Mouse (Mus musculus): Measurements from ENCODE around the gene Eif3i.

Eif3i gene

GRCm38 (mm10) chr4:129600233-129601158 lies at the start of gene Eif3i, which contains the start of gene Tmem234:
Eif3i (minus strand) TSS chr4:129600648.
Tmem234 (plus strand) TSS chr4:129600668.
- DNase-seq (ENCODE audit: extremely low read depth, insufficient read length, low spot score) = peak; percentile 78

GRCm38 (mm10) chr4:129648656-129649055 lies 48.2 kb upstream of the Eif3i start:
- DNase-seq (ENCODE audit: extremely low read depth, insufficient read length, low spot score) = no peak

- DNase-seq (ENCODE audit: extremely low read depth, insufficient read length, low spot score) = no peak
Measured at GRCm38 (mm10) chr4:129645204-129645603, 44.8 kb upstream of the Eif3i start.

- no peak for DNase-seq (ENCODE audit: extremely low read depth, insufficient read length, low spot score)
Measured at GRCm38 (mm10) chr4:129641756-129642155, 41.3 kb upstream of the Eif3i start.

- DNase-seq (ENCODE audit: extremely low read depth, insufficient read length, low spot score) = peak; percentile 96
Measured at GRCm38 (mm10) chr4:129640638-129641467, 40.4 kb upstream of the Eif3i start, which contains the start of gene Txlna. Txlna (minus strand) TSS chr4:129641065.

GRCm38 (mm10) chr4:129640101-129640637 lies 39.7 kb upstream of the Eif3i start:
- DNase-seq (ENCODE audit: extremely low read depth, insufficient read length, low spot score) = no peak

GRCm38 (mm10) chr4:129639221-129639620 lies 38.8 kb upstream of the Eif3i start:
- DNase-seq (ENCODE audit: extremely low read depth, insufficient read length, low spot score) = no peak

GRCm38 (mm10) chr4:129633852-129634251 lies 33.4 kb upstream of the Eif3i start:
- no peak for DNase-seq (ENCODE audit: extremely low read depth, insufficient read length, low spot score)

GRCm38 (mm10) chr4:129631867-129632266 lies 31.4 kb upstream of the Eif3i start:
- no peak for DNase-seq (ENCODE audit: extremely low read depth, insufficient read length, low spot score)

GRCm38 (mm10) chr4:129630944-129631343 lies 30.5 kb upstream of the Eif3i start:
- DNase-seq (ENCODE audit: extremely low read depth, insufficient read length, low spot score) = no peak

- DNase-seq (ENCODE audit: extremely low read depth, insufficient read length, low spot score) = no peak
Measured at GRCm38 (mm10) chr4:129626035-129626434, 25.6 kb upstream of the Eif3i start.

GRCm38 (mm10) chr4:129625496-129625895 lies 25.0 kb upstream of the Eif3i start:
- DNase-seq (ENCODE audit: extremely low read depth, insufficient read length, low spot score) = no peak

- no peak for DNase-seq (ENCODE audit: extremely low read depth, insufficient read length, low spot score)
Measured at GRCm38 (mm10) chr4:129625029-129625370, 24.6 kb upstream of the Eif3i start.

GRCm38 (mm10) chr4:129624281-129625028 lies 24.0 kb upstream of the Eif3i start:
- DNase-seq (ENCODE audit: extremely low read depth, insufficient read length, low spot score) = peak; percentile 86

- peak; percentile 39 for DNase-seq (ENCODE audit: extremely low read depth, insufficient read length, low spot score)
Measured at GRCm38 (mm10) chr4:129623681-129624091, 23.2 kb upstream of the Eif3i start, which contains the start of gene Ccdc28b. Ccdc28b (minus strand) TSS chr4:129623947.

GRCm38 (mm10) chr4:129622803-129623535 lies 22.5 kb upstream of the Eif3i start:
- DNase-seq (ENCODE audit: extremely low read depth, insufficient read length, low spot score) = no peak

- DNase-seq (ENCODE audit: extremely low read depth, insufficient read length, low spot score) = no peak
Measured at GRCm38 (mm10) chr4:129622120-129622802, 21.8 kb upstream of the Eif3i start.

GRCm38 (mm10) chr4:129621283-129621841 lies 20.9 kb upstream of the Eif3i start:
- no peak for DNase-seq (ENCODE audit: extremely low read depth, insufficient read length, low spot score)

All from 3134 (cell line).